Mouse (Mus musculus): ENCODE data around the gene Smarca2. TPM values are rescaled to one million over a fixed set of nuclear protein-coding genes. Genes with fewer than 3 reads are reported as not detected.
A peak's percentile ranks its signal among the peaks of the same experiment; 100 is the strongest.

Smarca2 gene
- polyA plus RNA-seq, 1 experiment from 2014 or later, result 45.5 TPM

GRCm38 (mm10) chr19:26754016-26754794 is 149.4 kb downstream of the Smarca2 start:
- Histone ChIP-seq H3K36me3 (peaks cover 8% of the 10 kb centered on the region), H3K4me2 (0 out of 2 replicates have a peak overlapping the region, but pooled peaks have one; percentile 9), H3K4me3 (replicated peaks) (no peak overlapping the region), H3K9me3 (replicated peaks) (no peaks in the 10 kb centered on the region), H3K9ac (no peak overlapping the region), H3K4me1 (peaks cover 45% of the 10 kb centered on the region), H3K27ac (peak overlapping the region; percentile 87), H3K27me3 (no peaks in the 10 kb centered on the region)
- 59% methylated on average over 10 of the region's 10 CpGs for WGBS
- peak; percentile 66 for ATAC-seq (replicated peaks; ENCODE audit: low FRiP score)

- Histone ChIP-seq H3K27me3 (no peaks in the 10 kb centered on the region), H3K4me3 (replicated peaks) (no peak overlapping the region), H3K9me3 (replicated peaks) (no peaks in the 10 kb centered on the region), H3K4me1 (peaks cover 40% of the 10 kb centered on the region), H3K36me3 (peaks cover 18% of the 10 kb centered on the region), H3K27ac (no peak overlapping the region), H3K4me2 (no peak overlapping the region), H3K9ac (no peak overlapping the region)
- no peak for ATAC-seq (replicated peaks; ENCODE audit: low FRiP score)
- 84% methylated on average over 6 of the region's 6 CpGs for WGBS
Observed at GRCm38 (mm10) chr19:26755991-26756390, 151.1 kb downstream of the Smarca2 start.

- Histone ChIP-seq H3K27ac (no peak overlapping the region), H3K4me3 (replicated peaks) (no peak overlapping the region), H3K4me1 (peaks cover 40% of the 10 kb centered on the region), H3K27me3 (no peaks in the 10 kb centered on the region), H3K9ac (no peak overlapping the region), H3K4me2 (no peak overlapping the region), H3K36me3 (peaks cover 18% of the 10 kb centered on the region), H3K9me3 (replicated peaks) (no peaks in the 10 kb centered on the region)
- 77% methylated on average over 8 of the region's 8 CpGs for WGBS
- ATAC-seq (replicated peaks; ENCODE audit: low FRiP score), result no peak
Observed at GRCm38 (mm10) chr19:26756399-26756798, 151.5 kb downstream of the Smarca2 start.

GRCm38 (mm10) chr19:26758156-26758555 is 153.3 kb downstream of the Smarca2 start:
- no peaks in the 10 kb centered on the region for H3K27me3 ChIP-seq
- no peak for ATAC-seq (replicated peaks; ENCODE audit: low FRiP score)
- H3K9me3 ChIP-seq (replicated peaks), result no peaks in the 10 kb centered on the region
- H3K4me3 ChIP-seq (replicated peaks), result no peak overlapping the region
- H3K4me2 ChIP-seq, result peak overlapping the region; percentile 21
- WGBS, result 76% methylated on average over 8 of the region's 8 CpGs
- peaks cover 32% of the 10 kb centered on the region for H3K4me1 ChIP-seq
- no peak overlapping the region for H3K9ac ChIP-seq
- H3K27ac ChIP-seq, result peak overlapping the region; percentile 77
- H3K36me3 ChIP-seq, result peaks cover 10% of the 10 kb centered on the region

GRCm38 (mm10) chr19:26758620-26759019 is 153.8 kb downstream of the Smarca2 start:
- H3K9ac ChIP-seq, result no peak overlapping the region
- peak overlapping the region; percentile 77 for H3K27ac ChIP-seq
- peak overlapping the region; percentile 21 for H3K4me2 ChIP-seq
- H3K4me1 ChIP-seq, result peaks cover 27% of the 10 kb centered on the region
- H3K36me3 ChIP-seq, result peaks cover 10% of the 10 kb centered on the region
- no peaks in the 10 kb centered on the region for H3K9me3 ChIP-seq (replicated peaks)
- no peak overlapping the region for H3K4me3 ChIP-seq (replicated peaks)
- ATAC-seq (replicated peaks; ENCODE audit: low FRiP score), result no peak
- WGBS, result 35% methylated on average over 7 of the region's 7 CpGs
- no peaks in the 10 kb centered on the region for H3K27me3 ChIP-seq

- Histone ChIP-seq H3K27ac (peak overlapping the region; percentile 77), H3K27me3 (no peaks in the 10 kb centered on the region), H3K4me2 (no peak overlapping the region), H3K4me3 (replicated peaks) (no peak overlapping the region), H3K9ac (no peak overlapping the region), H3K36me3 (peaks cover 10% of the 10 kb centered on the region), H3K4me1 (peaks cover 20% of the 10 kb centered on the region), H3K9me3 (replicated peaks) (no peaks in the 10 kb centered on the region)
- no peak for ATAC-seq (replicated peaks; ENCODE audit: low FRiP score)
- WGBS, result 72% methylated on average over 13 of the region's 13 CpGs
Observed at GRCm38 (mm10) chr19:26759295-26759694, 154.4 kb downstream of the Smarca2 start.

GRCm38 (mm10) chr19:26761257-26761656 is 156.4 kb downstream of the Smarca2 start:
- no peak overlapping the region for H3K27ac ChIP-seq
- peaks cover 15% of the 10 kb centered on the region for H3K4me1 ChIP-seq
- H3K27me3 ChIP-seq, result no peaks in the 10 kb centered on the region
- no peak for ATAC-seq (replicated peaks; ENCODE audit: low FRiP score)
- no peak overlapping the region for H3K9ac ChIP-seq
- no peak overlapping the region for H3K4me2 ChIP-seq
- H3K9me3 ChIP-seq (replicated peaks), result no peaks in the 10 kb centered on the region
- H3K4me3 ChIP-seq (replicated peaks), result no peak overlapping the region
- peaks cover 10% of the 10 kb centered on the region for H3K36me3 ChIP-seq

- Histone ChIP-seq H3K27ac (no peak overlapping the region), H3K4me3 (replicated peaks) (no peak overlapping the region), H3K27me3 (no peaks in the 10 kb centered on the region), H3K9me3 (replicated peaks) (no peaks in the 10 kb centered on the region), H3K4me1 (peaks cover 4% of the 10 kb centered on the region; the same call in 1 of the 2 replicates), H3K36me3 (peaks cover 13% of the 10 kb centered on the region), H3K9ac (no peak overlapping the region), H3K4me2 (no peak overlapping the region)
- WGBS, result 92% methylated on average over 7 of the region's 7 CpGs
- no peak for ATAC-seq (replicated peaks; ENCODE audit: low FRiP score)
Observed at GRCm38 (mm10) chr19:26765483-26765882, 160.6 kb downstream of the Smarca2 start.

GRCm38 (mm10) chr19:26767454-26767853 is 162.6 kb downstream of the Smarca2 start:
- no peaks in the 10 kb centered on the region for H3K9me3 ChIP-seq (replicated peaks)
- 0 out of 2 replicates have a peak, but pooled peaks cover 4% of the 10 kb centered on the region for H3K4me1 ChIP-seq
- peaks cover 24% of the 10 kb centered on the region for H3K36me3 ChIP-seq
- 94% methylated on average over 13 of the region's 13 CpGs for WGBS
- H3K9ac ChIP-seq, result no peak overlapping the region
- ATAC-seq (replicated peaks; ENCODE audit: low FRiP score), result no peak
- H3K4me3 ChIP-seq (replicated peaks), result no peak overlapping the region
- H3K4me2 ChIP-seq, result no peak overlapping the region
- no peak overlapping the region for H3K27ac ChIP-seq
- no peaks in the 10 kb centered on the region for H3K27me3 ChIP-seq

GRCm38 (mm10) chr19:26767941-26768340 is 163.1 kb downstream of the Smarca2 start:
- Histone ChIP-seq H3K36me3 (peaks cover 29% of the 10 kb centered on the region), H3K27me3 (no peaks in the 10 kb centered on the region), H3K4me1 (0 out of 2 replicates have a peak, but pooled peaks cover 4% of the 10 kb centered on the region), H3K4me2 (no peak overlapping the region), H3K4me3 (replicated peaks) (no peak overlapping the region), H3K9me3 (replicated peaks) (no peaks in the 10 kb centered on the region), H3K9ac (no peak overlapping the region), H3K27ac (no peak overlapping the region)
- whole genome bisulfite sequencing, result 95% methylated on average over 6 of the region's 6 CpGs
- ATAC-seq (replicated peaks; ENCODE audit: low FRiP score), result no peak

GRCm38 (mm10) chr19:26768846-26769245 is 164.0 kb downstream of the Smarca2 start:
- Histone ChIP-seq H3K4me2 (no peak overlapping the region), H3K9me3 (replicated peaks) (no peaks in the 10 kb centered on the region)

GRCm38 (mm10) chr19:26769609-26770500 is 165.0 kb downstream of the Smarca2 start:
- Histone ChIP-seq H3K27ac (no peak overlapping the region), H3K27me3 (no peaks in the 10 kb centered on the region), H3K4me2 (no peak overlapping the region), H3K36me3 (peaks cover 45% of the 10 kb centered on the region), H3K4me1 (0 out of 2 replicates have a peak, but pooled peaks cover 4% of the 10 kb centered on the region), H3K9me3 (replicated peaks) (no peaks in the 10 kb centered on the region), H3K9ac (no peak overlapping the region), H3K4me3 (replicated peaks) (no peak overlapping the region)
- 70% methylated on average over 16 of the region's 16 CpGs for WGBS
- no peak for ATAC-seq (replicated peaks; ENCODE audit: low FRiP score)

More at GRCm38 (mm10) chr19:26768846-26769245, 164.0 kb downstream of the Smarca2 start:
- no peak for ATAC-seq (replicated peaks; ENCODE audit: low FRiP score)
- Histone ChIP-seq H3K4me1 (0 out of 2 replicates have a peak, but pooled peaks cover 4% of the 10 kb centered on the region), H3K4me3 (replicated peaks) (no peak overlapping the region), H3K27ac (no peak overlapping the region), H3K9ac (no peak overlapping the region), H3K27me3 (no peaks in the 10 kb centered on the region), H3K36me3 (peaks cover 35% of the 10 kb centered on the region)
- WGBS, result 93% methylated on average over 5 of the region's 5 CpGs

Measured in kidney, embryonic 15.5 days (tissue).